Mouse (Mus musculus): ENCODE data around the gene Nfkb2. TPM values are rescaled to one million over a fixed set of nuclear protein-coding genes. Genes with fewer than 3 reads are reported as not detected.

Nfkb2 gene
- polyA plus RNA-seq, 1 experiment from 2014 or later: 1.5 TPM

- peaks cover 10% of the 10 kb centered on the region; the same call in 1 of the 2 replicates for H3K4me1 ChIP-seq
- H3K4me2 ChIP-seq: no peak overlapping the region
- peaks cover 13% of the 10 kb centered on the region for H3K27me3 ChIP-seq
- no peak for ATAC-seq
- WGBS: 54% methylated on average over 4 of the region's 4 CpGs
- H3K9me3 ChIP-seq (replicated peaks): no peaks in the 10 kb centered on the region
- no peak overlapping the region for H3K9ac ChIP-seq
- no peaks in the 10 kb centered on the region for H3K36me3 ChIP-seq (ENCODE audit: poor library complexity, severe bottlenecking)
- no peak overlapping the region for H3K27ac ChIP-seq
- H3K4me3 ChIP-seq: no peak overlapping the region
These were observed 54.3 kb downstream of the Nfkb2 start for GRCm38 (mm10) chr19:46358381-46358780.

MicroRNA genes within 50 kb of the gene (microRNA counts, 519-probe panel; counts per million panel counts)
- microRNA mmu-miR-146b: 177 counts per million, percentile 53 among the panel's probes with 10 or more counts

Small RNA genes within 50 kb of the gene (microRNA-seq; reads per million reads assigned to microRNA genes)
- not detected for gene Mir146b

Other genes with a start within 250 kb of the Nfkb2 start
- gene Nolc1, start 228.5 kb upstream of the Nfkb2 start, polyA plus RNA-seq (2015; fragmentation: Nextera tagmentation; extraction: Ambion mirVana): 87.8 and 94.8 TPM in 2 replicates
- not detected in 2 replicates for gene Elovl3, start 172.4 kb upstream of the Nfkb2 start, polyA plus RNA-seq (2015; fragmentation: Nextera tagmentation; extraction: Ambion mirVana)
- gene Pitx3, start 156.0 kb upstream of the Nfkb2 start, polyA plus RNA-seq (2015; fragmentation: Nextera tagmentation; extraction: Ambion mirVana): 0.47 TPM in 1 of 2 replicates, not detected in the other
- 54.4 and 62.8 TPM in 2 replicates for gene Gbf1, start 151.8 kb upstream of the Nfkb2 start, polyA plus RNA-seq (2015; fragmentation: Nextera tagmentation; extraction: Ambion mirVana)
- gene Psd, start 22.8 kb downstream of the Nfkb2 start, polyA plus RNA-seq (2015; fragmentation: Nextera tagmentation; extraction: Ambion mirVana): 31.0 and 34.8 TPM in 2 replicates
- 30.8 and 32.8 TPM in 2 replicates for gene Fbxl15, start 23.9 kb downstream of the Nfkb2 start, polyA plus RNA-seq (2015; fragmentation: Nextera tagmentation; extraction: Ambion mirVana)
- gene Cuedc2, start 34.4 kb downstream of the Nfkb2 start, polyA plus RNA-seq (2015; fragmentation: Nextera tagmentation; extraction: Ambion mirVana): 304 and 309 TPM in 2 replicates
- 7.6 and 7.8 TPM in 2 replicates for gene Mfsd13a, start 36.8 kb downstream of the Nfkb2 start, polyA plus RNA-seq (2015; fragmentation: Nextera tagmentation; extraction: Ambion mirVana)
- gene 2310034G01Rik, start 46.0 kb downstream of the Nfkb2 start, polyA plus RNA-seq (2015; fragmentation: Nextera tagmentation; extraction: Ambion mirVana): 1.7 and 2.2 TPM in 2 replicates
- gene Actr1a, start 91.4 kb downstream of the Nfkb2 start, polyA plus RNA-seq (2015; fragmentation: Nextera tagmentation; extraction: Ambion mirVana): 285 and 307 TPM in 2 replicates
- 28.0 and 30.3 TPM in 2 replicates for gene Sufu, start 92.6 kb downstream of the Nfkb2 start, polyA plus RNA-seq (2015; fragmentation: Nextera tagmentation; extraction: Ambion mirVana)
- 22.5 and 22.6 TPM in 2 replicates for gene Trim8, start 197.4 kb downstream of the Nfkb2 start, polyA plus RNA-seq (2015; fragmentation: Nextera tagmentation; extraction: Ambion mirVana)